Mouse (Mus musculus) layer of hippocampus, adult 9-10 months (tissue): ENCODE measurements around the gene Ppara.
"Not testable (repeated sequence)": the region's sequence is repeated elsewhere in the genome, so short reads cannot be mapped to it uniquely, and the experiment has no call there.

Source experiments
- DNase-seq: peaks from one replicate; pipeline ENCODE4 v3.0.0; 2022; ENCODE audit warnings: low spot score

The Ppara gene

GRCm38 (mm10) chr15:85757768-85758167, 23.0 kb downstream of the Ppara start:
- DNase-seq: no peak

GRCm38 (mm10) chr15:85762761-85763160, 28.0 kb downstream of the Ppara start:
- no peak for DNase-seq

- no peak for DNase-seq
Measured at GRCm38 (mm10) chr15:85765022-85765421, 30.2 kb downstream of the Ppara start.

- DNase-seq: no peak
Measured at GRCm38 (mm10) chr15:85766677-85767076, 31.9 kb downstream of the Ppara start.

- no peak for DNase-seq
Measured at GRCm38 (mm10) chr15:85768991-85769390, 34.2 kb downstream of the Ppara start.

GRCm38 (mm10) chr15:85771306-85772121, 36.7 kb downstream of the Ppara start:
- DNase-seq: no peak

- no peak for DNase-seq
Measured at GRCm38 (mm10) chr15:85772146-85772740, 37.5 kb downstream of the Ppara start.

GRCm38 (mm10) chr15:85774419-85774818, 39.6 kb downstream of the Ppara start:
- no peak for DNase-seq

GRCm38 (mm10) chr15:85775001-85775400, 40.2 kb downstream of the Ppara start:
- DNase-seq: no peak

GRCm38 (mm10) chr15:85776241-85776640, 41.5 kb downstream of the Ppara start:
- no peak for DNase-seq

- no peak for DNase-seq
Measured at GRCm38 (mm10) chr15:85776771-85777170, 42.0 kb downstream of the Ppara start.

GRCm38 (mm10) chr15:85778891-85779290, 44.1 kb downstream of the Ppara start:
- DNase-seq: not testable (repeated sequence)

GRCm38 (mm10) chr15:85783146-85783545, 48.4 kb downstream of the Ppara start:
- no peak for DNase-seq

- DNase-seq: no peak
Measured at GRCm38 (mm10) chr15:85784341-85784740, 49.6 kb downstream of the Ppara start.

- no peak for DNase-seq
Measured at GRCm38 (mm10) chr15:85786711-85787110, 51.9 kb downstream of the Ppara start.

GRCm38 (mm10) chr15:85787482-85787881, 52.7 kb downstream of the Ppara start:
- no peak for DNase-seq

GRCm38 (mm10) chr15:85788051-85788450, 53.3 kb downstream of the Ppara start:
- DNase-seq: no peak

GRCm38 (mm10) chr15:85788633-85789032, 53.9 kb downstream of the Ppara start:
- no peak for DNase-seq

- DNase-seq: no peak
Measured at GRCm38 (mm10) chr15:85791449-85791848, 56.7 kb downstream of the Ppara start.

GRCm38 (mm10) chr15:85792819-85793218, 58.0 kb downstream of the Ppara start:
- DNase-seq: no peak

- DNase-seq: no peak
Measured at GRCm38 (mm10) chr15:85795516-85795915, 60.7 kb downstream of the Ppara start.

GRCm38 (mm10) chr15:85798676-85799075, 63.9 kb downstream of the Ppara start:
- DNase-seq: no peak

- no peak for DNase-seq
Measured at GRCm38 (mm10) chr15:85802931-85803330, 68.1 kb downstream of the Ppara start.

- no peak for DNase-seq
Measured at GRCm38 (mm10) chr15:85806886-85807285, 72.1 kb downstream of the Ppara start.
